Mouse (Mus musculus) thymus, postnatal 10 days (tissue): ENCODE measurements around the gene Mlph.

Experiments
- DNase-seq, 2 experiments: peaks; one replicate each; pipeline ENCODE4 v3.0.0; 2021; ENCODE audit warnings: low spot score in 2 of 2

Mlph gene

DNA sequence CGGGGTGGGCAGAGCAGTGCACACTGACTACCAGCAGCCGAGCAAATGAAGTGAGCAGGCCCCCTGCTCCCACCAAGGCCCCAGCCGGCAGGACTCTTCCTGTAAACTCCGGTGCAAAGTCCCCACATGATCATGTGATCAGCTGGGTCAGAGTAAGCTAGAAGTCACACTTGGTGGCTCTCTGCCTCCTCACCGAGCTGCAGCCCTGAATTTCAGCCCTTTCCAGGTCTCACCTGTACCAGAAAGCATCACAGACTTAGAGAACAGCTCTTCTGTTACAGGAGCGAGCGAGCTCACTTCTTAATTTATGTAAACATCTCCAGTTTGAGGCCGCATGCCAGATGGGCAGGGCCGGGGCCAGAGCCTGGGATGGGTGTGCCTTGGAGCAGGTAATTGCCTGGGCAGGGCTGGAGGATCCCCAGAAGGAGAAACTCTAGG, 54.5 kb downstream of the Mlph start, which contains the start of gene Rab17:
TSS of gene Rab17 (minus strand) at position 315 of the 438 bp plus-strand sequence.
- DNase-seq, result no peak

DNA sequence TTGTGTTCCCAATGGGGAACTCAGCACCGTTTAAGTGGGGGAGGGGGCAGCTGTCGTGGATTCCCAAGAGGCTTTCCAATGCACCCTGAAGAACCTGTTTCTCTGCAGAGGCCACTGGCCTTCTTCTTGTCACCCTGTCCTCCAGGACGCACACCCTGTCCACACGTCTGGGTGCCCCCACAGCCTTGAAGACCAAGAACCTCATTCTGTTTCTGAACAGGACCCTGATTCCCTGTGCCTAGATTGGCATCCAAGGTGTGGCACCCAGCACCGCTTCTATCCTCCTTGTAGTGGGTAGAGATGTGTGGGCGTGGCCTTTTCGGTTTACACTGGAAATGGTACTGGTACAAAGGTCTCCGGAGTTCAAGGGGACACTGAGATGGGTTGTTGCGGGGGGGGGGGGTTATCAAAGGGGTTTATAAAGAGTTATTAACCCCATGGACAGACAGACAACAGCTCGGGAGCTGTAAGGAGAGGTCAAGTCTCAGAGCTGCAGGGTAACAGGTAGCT, 55.1 kb downstream of the Mlph start:
- no peak for DNase-seq

DNA sequence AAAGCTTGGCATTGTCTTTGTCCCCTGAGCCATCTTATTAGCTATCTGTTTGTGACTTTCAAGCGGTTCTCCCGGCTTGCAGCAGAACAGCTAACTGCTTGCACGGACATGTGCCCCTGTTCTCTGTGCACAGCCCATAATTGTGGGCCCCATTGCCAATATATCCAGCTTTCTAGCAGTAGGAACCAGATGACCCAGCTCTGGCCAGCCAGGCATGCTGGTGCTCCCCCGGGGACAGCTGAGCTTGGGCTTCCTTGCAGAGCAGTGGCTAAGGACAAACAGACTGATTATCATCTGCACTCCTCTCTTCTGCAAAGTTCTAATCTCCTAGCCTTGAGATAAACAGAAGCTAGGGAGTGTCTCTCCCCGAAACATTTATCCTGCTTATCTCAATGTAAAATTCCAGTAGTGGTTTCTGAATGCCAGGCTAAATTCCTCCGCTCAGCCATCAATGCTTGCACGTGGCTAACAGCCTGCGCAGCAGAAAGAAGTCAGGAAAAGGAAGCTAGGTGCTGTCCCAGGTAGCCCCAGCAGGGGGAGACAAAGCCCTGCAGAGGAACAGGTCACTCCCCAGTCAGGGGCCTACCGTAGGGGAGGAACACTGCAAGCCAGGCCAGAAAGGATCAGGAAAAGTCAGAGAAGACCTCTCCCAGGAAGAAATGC, 58.2 kb downstream of the Mlph start:
- peak; percentile 75 to 93 for DNase-seq

DNA sequence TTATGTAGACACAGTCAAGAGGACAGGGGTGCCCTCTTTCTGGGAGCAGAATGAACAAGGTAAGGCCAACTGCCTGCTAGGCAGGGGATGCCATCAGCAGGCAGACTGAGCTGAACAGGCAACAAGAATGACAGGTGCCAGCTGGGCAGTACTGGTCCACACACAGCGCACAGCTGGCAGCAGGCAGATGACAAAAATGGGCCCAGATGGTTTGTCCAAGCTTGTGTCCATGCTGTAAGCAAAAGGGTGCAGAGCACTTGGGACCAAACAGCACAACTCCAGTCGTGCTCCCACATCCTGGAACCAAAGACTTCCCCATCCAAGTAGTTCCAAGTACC, 58.7 kb downstream of the Mlph start:
- DNase-seq, result no peak

DNA sequence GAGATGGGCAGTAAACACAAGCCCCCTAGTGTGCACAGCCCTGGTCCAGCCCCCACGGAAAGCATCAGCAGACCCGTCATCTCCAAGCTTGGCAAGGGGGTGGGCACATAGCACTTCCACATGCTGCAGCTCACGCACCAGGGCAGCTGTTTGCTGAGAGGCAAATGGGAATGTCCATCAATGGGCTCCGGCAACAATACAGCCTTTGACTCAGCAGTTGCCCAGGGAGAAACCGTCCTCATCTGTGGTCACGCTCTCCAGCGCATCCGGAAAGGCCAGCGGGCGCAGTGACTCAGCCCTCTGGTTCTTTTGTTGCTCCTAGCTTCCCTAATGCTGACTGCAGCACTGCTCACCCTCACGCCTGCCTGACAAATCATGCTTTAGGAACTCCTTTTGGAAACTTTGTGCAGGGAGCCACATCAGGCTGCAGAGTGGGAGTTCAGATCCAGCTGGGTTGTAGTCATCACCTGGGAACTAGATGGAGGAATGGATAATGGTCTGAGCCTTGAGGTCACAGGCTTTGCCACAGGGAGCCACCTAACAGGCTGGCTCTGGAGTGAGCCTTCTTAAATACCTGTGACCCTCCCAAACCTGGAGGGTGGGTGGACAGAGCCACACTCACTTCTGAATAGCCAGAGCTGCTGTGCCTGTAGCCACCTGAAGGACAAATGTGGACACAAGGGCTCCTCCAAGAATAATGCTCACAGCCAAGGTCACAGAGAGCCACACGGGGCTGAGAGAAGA, 60.2 kb downstream of the Mlph start:
- no peak for DNase-seq

DNA sequence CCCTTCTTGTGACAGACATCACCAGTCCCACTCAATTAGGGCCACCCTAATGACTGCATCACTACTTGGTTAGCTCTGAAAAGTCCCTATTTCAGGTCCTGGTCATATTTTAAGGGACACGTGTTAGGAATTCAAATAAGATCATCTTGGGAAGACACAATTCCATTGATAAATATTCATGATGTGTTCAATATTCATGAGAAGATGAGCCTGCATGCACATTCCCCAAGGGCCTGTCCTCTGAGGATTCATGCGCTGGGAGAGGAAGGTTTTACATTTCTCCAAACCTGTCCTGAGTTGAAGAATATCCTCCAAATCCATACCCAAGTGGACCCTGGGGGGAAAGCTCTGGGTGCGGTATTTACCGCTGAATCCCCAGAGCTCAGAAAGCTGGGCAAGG, 61.1 kb downstream of the Mlph start:
- no peak for DNase-seq

DNA sequence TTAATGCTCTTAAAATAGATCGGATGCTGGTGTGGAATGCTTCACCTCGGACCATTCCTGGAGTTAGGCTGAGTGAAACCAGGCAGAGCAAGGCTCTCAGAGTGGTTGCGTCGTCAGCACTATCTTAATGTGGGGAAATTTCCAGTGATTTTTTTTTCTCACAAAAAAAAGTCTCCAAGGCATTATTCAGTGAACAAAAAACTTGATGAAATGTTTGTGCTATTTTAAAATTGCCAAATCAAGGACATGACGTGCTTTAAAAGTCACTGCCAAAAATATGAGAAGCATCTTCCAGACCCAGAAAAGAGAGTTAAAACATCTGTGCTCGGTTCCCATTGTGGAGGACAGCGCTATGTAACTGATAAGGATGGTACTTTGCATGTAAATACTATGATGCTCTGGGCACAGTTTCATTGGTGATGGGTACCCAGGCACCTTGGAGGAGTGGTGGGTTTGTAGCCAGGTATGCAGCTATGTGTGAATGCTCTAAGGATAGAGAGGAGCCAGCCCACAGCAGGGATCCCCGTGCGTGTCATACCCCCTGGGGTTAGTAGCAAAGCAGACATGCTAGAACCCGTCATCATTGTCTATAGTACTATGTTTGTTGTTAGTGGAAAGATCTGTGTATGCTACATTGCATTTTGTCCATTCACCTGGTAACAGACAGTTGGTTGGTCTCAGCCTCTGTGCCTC, 65.9 kb downstream of the Mlph start:
- no peak for DNase-seq

DNA sequence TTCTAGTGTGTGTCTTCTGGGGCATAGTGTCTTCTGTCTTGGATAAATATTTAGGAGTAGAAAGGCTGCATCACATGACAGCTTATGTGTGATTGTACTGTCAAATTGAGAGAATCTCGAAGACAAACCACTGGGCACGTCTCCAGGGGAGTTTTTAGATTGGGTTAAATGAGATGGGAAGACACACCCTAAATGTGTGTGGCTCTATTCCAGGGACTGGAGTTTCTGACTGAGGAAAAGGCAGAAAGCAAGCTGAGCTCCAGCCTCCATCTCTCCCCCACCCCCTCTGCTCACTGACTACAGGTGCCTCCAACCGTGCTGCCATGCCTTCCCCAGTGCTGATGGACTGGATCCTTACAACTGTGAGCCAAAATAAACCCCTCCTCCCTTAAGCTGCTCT, 66.5 kb downstream of the Mlph start:
- DNase-seq, result no peak

DNA sequence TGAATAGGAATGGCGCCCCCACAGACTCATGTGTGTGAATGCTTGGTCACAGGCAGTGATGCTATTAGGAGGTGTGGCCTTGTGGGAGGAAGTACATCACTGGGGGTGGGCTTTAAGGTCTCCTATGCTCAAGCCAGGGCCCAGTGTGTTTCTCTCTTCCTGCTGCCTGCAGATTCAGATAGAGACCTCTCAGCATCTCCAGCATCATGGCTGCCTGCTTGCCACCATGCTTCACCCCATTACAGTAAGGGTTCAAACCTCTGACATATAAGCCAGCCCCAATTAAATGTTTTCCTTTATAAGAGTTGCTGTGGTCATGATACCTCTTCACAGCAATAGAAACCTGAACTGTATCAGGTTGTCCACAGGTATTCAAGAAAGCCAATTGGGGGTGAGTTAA, 81.0 kb downstream of the Mlph start:
- no peak for DNase-seq

- DNase-seq, result no peak
Observed at GRCm38 (mm10) chr1:90997136-90997535, 82.3 kb downstream of the Mlph start.

GRCm38 (mm10) chr1:90997641-90998040, 82.8 kb downstream of the Mlph start:
- no peak for DNase-seq

DNA sequence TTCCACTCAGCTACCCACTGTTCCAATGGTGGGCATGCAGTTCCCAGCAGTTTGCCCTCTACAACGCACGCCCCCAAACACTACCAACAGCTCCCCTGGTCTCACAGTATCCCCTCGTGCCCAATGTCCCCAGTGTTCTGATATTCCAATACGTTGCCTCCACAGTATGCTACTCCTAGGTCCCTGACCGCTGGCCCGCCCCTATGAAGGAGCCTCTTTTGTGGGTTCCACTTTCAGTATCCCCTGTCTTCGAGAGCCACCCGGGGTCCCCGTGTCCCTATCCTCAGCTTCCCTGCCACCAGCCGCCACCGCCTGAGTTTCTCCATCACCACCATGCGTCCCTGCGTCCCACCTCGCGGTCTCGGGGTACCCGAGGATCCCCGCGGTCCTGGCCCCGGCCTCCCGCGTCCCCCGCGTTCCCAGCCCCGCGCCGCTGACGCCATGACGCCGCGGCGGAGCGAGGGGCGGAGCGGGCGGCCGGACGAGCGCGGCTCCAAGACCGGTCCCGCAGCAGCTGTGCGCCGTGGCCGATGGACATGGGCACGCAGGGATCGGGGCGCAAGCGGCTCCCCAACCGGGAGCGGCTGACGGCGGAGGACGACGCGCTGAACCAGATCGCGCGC, 83.5 kb downstream of the Mlph start, which contains the start of gene Lrrfip1:
TSS of gene Lrrfip1 (plus strand) at position 470 of the 623 bp plus-strand sequence.
- no peak for DNase-seq

- no peak for DNase-seq
Observed at GRCm38 (mm10) chr1:90998891-90999611, 84.2 kb downstream of the Mlph start.

GRCm38 (mm10) chr1:90999911-91000601, 85.2 kb downstream of the Mlph start:
- DNase-seq, result no peak
